In the genomic region with DNA sequence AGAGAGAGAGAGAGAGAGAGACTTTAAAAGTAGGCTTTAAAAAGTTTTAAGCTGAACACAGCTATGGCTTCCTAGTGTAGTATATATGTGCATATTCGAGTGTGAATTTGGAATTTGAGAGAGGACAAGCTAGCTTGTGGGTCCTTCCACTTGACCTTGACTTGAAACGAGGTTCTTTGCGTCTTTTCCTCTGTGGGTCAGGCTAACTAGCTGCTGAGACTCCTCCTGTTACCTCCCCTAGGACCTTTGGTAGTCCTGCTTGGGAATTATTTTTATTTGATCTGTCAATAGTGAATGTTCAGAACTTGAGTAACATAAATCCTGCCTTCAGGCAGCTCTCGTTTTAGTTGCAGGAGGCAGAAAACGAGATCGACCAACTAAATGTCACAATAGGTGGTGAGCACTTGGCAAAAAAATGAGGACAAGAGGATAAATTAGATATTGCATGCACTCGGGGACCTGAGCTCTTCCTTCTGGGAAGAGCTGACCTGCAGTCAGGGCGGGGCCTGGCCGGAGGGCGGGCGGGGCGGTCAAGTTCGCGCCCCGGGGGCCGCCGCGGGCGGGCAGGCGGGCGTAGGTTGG, we compare ENCODE assay signal across 8 mouse cellular contexts. TPM values are rescaled to one million over a fixed set of nuclear protein-coding genes. Genes with fewer than 3 reads are reported as not detected.
DNase-seq lines count a peak whose midpoint lies in the region; ATAC-seq and TF ChIP-seq lines count a peak whose summit lies in the region.

No protein-coding gene starts in this region.

- TF ChIP-seq CTCF in G1E (IDR thresholded peaks at IDR 0.05; ENCODE audit: low read depth, low read length), result no peak
- no peak for TF ChIP-seq CTCF in liver, postnatal 0 days (IDR thresholded peaks at IDR 0.05; ENCODE audit: low read depth)

- intact Hi-C loops in heart, postnatal 36 days (cut with DNase I), result loop anchor here (5.0 kb wide), 1 partner anchor 376 kb away; a partner anchor contains a TSS

- no peaks in the 10 kb centered on the region for H3K27me3 ChIP-seq in heart, embryonic 13.5 days (replicated peaks)
- no peaks in the 10 kb centered on the region for H3K27me3 ChIP-seq in G1E (ENCODE audit: insufficient read depth, low read length)
- H3K27me3 ChIP-seq in forebrain, embryonic 15.5 days, result no peaks in the 10 kb centered on the region
- H3K27me3 ChIP-seq in liver, postnatal 0 days (ENCODE audit: insufficient read depth, low read length), result no peaks in the 10 kb centered on the region

- no peak; the same call in 1 of the 2 replicates for ATAC-seq in heart, embryonic 13.5 days (ENCODE audit: extremely low read depth, insufficient number of reproducible peaks, low FRiP score, low TSS enrichment)
- no peak for ATAC-seq in G1E (ENCODE audit: extremely low read depth, insufficient number of reproducible peaks, low FRiP score, poor library complexity, severe bottlenecking)
- ATAC-seq in forebrain, embryonic 15.5 days (replicated peaks), result peak; percentile 9
- ATAC-seq in liver, postnatal 0 days, result no peak

- peak overlapping the region; percentile 80 for H3K4me2 ChIP-seq in heart, embryonic 13.5 days
- peak overlapping the region; percentile 65 for H3K4me2 ChIP-seq in forebrain, embryonic 15.5 days (replicated peaks)
- H3K4me2 ChIP-seq in liver, postnatal 0 days (ENCODE audit: low read depth, low read length), result peak overlapping the region; percentile 92

- peak overlapping the region; percentile 97 for H3K4me3 ChIP-seq in heart, embryonic 13.5 days
- peak overlapping the region; percentile 83 for H3K4me3 ChIP-seq in G1E (ENCODE audit: low read depth, low read length)
- H3K4me3 ChIP-seq in forebrain, embryonic 15.5 days, result peak overlapping the region; percentile 79
- H3K4me3 ChIP-seq in liver, postnatal 0 days (ENCODE audit: low read depth, low read length), result peak overlapping the region; percentile 87

- no peaks in the 10 kb centered on the region for H3K9me3 ChIP-seq in heart, embryonic 13.5 days
- 0 out of 2 replicates have a peak, but pooled peaks cover 4% of the 10 kb centered on the region for H3K9me3 ChIP-seq in G1E (replicated peaks)
- no peaks in the 10 kb centered on the region for H3K9me3 ChIP-seq in forebrain, embryonic 15.5 days
- H3K9me3 ChIP-seq in liver, postnatal 0 days (ENCODE audit: low read length), result no peaks in the 10 kb centered on the region

- no peak for DNase-seq in heart, postnatal 36 days
- no peak for DNase-seq in G1E (ENCODE audit: low spot score)
- no peak for DNase-seq in liver, postnatal 0 days
- DNase-seq in adrenal gland, postnatal 10 days, result no peak
- no peak for DNase-seq in cerebellum, adult 8-10 months
- no peak for DNase-seq in right cerebral cortex, postnatal 4 days

- peak overlapping the region; percentile 94 for H3K27ac ChIP-seq in heart, embryonic 13.5 days (replicated peaks)
- H3K27ac ChIP-seq in forebrain, embryonic 15.5 days (replicated peaks), result peak overlapping the region; percentile 65
- peak overlapping the region; percentile 90 for H3K27ac ChIP-seq in liver, postnatal 0 days (ENCODE audit: low read depth)

- H3K9ac ChIP-seq in heart, embryonic 13.5 days, result peak overlapping the region; percentile 83
- H3K9ac ChIP-seq in forebrain, embryonic 15.5 days (replicated peaks), result peak overlapping the region; percentile 62
- peak overlapping the region; percentile 72 for H3K9ac ChIP-seq in liver, postnatal 0 days (replicated peaks)

- TF ChIP-seq EP300 in liver, postnatal 0 days (IDR thresholded peaks at IDR 0.05; ENCODE audit: low read depth), result no peak

- 5% methylated on average over 21 of the region's 21 CpGs for WGBS in heart, embryonic 13.5 days
- WGBS in forebrain, embryonic 15.5 days, result 7% methylated on average over 20 of the region's 21 CpGs
- 9% methylated on average over 19 of the region's 21 CpGs for WGBS in liver, postnatal 0 days (ENCODE audit: insufficient replicate concordance)

- H3K36me3 ChIP-seq in heart, embryonic 13.5 days, result peaks cover 16% of the 10 kb centered on the region
- H3K36me3 ChIP-seq in G1E (replicated peaks), result peaks cover 25% of the 10 kb centered on the region
- H3K36me3 ChIP-seq in forebrain, embryonic 15.5 days, result peaks cover 9% of the 10 kb centered on the region; the same call in 1 of the 2 replicates
- peaks cover 6% of the 10 kb centered on the region; the same call in 1 of the 2 replicates for H3K36me3 ChIP-seq in liver, postnatal 0 days (replicated peaks; ENCODE audit: insufficient read depth, low read length)

- peaks cover 26% of the 10 kb centered on the region for H3K4me1 ChIP-seq in heart, embryonic 13.5 days
- peaks cover 28% of the 10 kb centered on the region for H3K4me1 ChIP-seq in G1E (ENCODE audit: insufficient read depth, low read depth, low read length)
- peaks cover 25% of the 10 kb centered on the region for H3K4me1 ChIP-seq in forebrain, embryonic 15.5 days
- peaks cover 13% of the 10 kb centered on the region for H3K4me1 ChIP-seq in liver, postnatal 0 days (ENCODE audit: insufficient read depth)

RNA-seq across cellular contexts. Expression of a gene that starts 0.4 kb away (rescaled TPM):
- 30.6 and 34.7 TPM in 2 replicates for polyA plus RNA-seq in heart, embryonic 13.5 days (2015; fragmentation: Nextera tagmentation; extraction: Ambion mirVana)
- total RNA-seq in heart, postnatal 36 days (2021), result 1 to 10 TPM; 7.6 to 9.3 TPM
- 27.8 and 31.4 TPM in 2 replicates for total RNA-seq in G1E (2014; fragmentation: Nextera tagmentation)
- total RNA-seq in G1E (2017), result 41.3 and 49.4 TPM in 2 replicates
- polyA plus RNA-seq in G1E (2012), result 15.4 and 18.3 TPM in 2 replicates
- polyA plus RNA-seq in forebrain, embryonic 15.5 days (2015; fragmentation: Nextera tagmentation; extraction: Ambion mirVana), result 94.6 and 101 TPM in 2 replicates
- polyA plus RNA-seq in liver, postnatal 0 days (2015; fragmentation: Nextera tagmentation; extraction: Ambion mirVana), result 13.5 and 13.7 TPM in 2 replicates
- 10 to 100 TPM; 18.4 to 19.1 TPM for total RNA-seq in adrenal gland, postnatal 10 days (2021)

RNA-seq across cellular contexts. Expression of a gene that starts 31.1 kb away (rescaled TPM):
- polyA plus RNA-seq in heart, embryonic 13.5 days (2015; fragmentation: Nextera tagmentation; extraction: Ambion mirVana), result 9.6 and 9.8 TPM in 2 replicates
- total RNA-seq in heart, postnatal 36 days (2021), result 10 to 100 TPM; 10.6 to 11.6 TPM
- total RNA-seq in G1E (2014; fragmentation: Nextera tagmentation) (not detected in 2 replicates), G1E (2017) (0.12 and 0.22 TPM in 2 replicates)
- not detected in 2 replicates for polyA plus RNA-seq in G1E (2012)
- polyA plus RNA-seq in forebrain, embryonic 15.5 days (2015; fragmentation: Nextera tagmentation; extraction: Ambion mirVana), result 41.1 and 42.0 TPM in 2 replicates
- polyA plus RNA-seq in liver, postnatal 0 days (2015; fragmentation: Nextera tagmentation; extraction: Ambion mirVana), result 0.45 and 0.72 TPM in 2 replicates
- total RNA-seq in adrenal gland, postnatal 10 days (2021), result 10 to 100 TPM; 27.9 to 32.7 TPM
